Mouse (Mus musculus) small intestine, adult 2 months (tissue): ENCODE results near the gene Pi4k2b. TPM values are rescaled to one million over a fixed set of nuclear protein-coding genes. Genes with fewer than 3 reads are reported as not detected.
"Not testable (repeated sequence)": the region's sequence is repeated elsewhere in the genome, so short reads cannot be mapped to it uniquely, and the experiment has no call there.

ENCODE experiments used
- H3K27ac ChIP-seq: fragments of 200-500 bp; 2 replicates; pipeline ENCODE4 v1.5.1; 2012; ENCODE audit warnings: low read depth, low read length, control low read depth, inconsistent platforms; ENCODE audit not compliant: insufficient read depth
- H3K27me3 ChIP-seq: fragments of 200-500 bp; 2 replicates; pipeline ENCODE4 v1.6.1; 2012; ENCODE audit warnings: mild to moderate bottlenecking, moderate library complexity, low read length, inconsistent platforms; ENCODE audit not compliant: control insufficient read depth, insufficient read depth
- H3K36me3 ChIP-seq: fragments of 200-500 bp; 2 replicates; pipeline ENCODE4 v1.6.1; 2012; ENCODE audit warnings: mild to moderate bottlenecking, low read length, control low read depth, inconsistent platforms; ENCODE audit not compliant: control insufficient read depth, insufficient read depth
- H3K4me1 ChIP-seq: fragments of 200-500 bp; 2 replicates; pipeline ENCODE4 v1.6.1; 2012; ENCODE audit warnings: low read length, inconsistent platforms, mixed read lengths; ENCODE audit not compliant: control insufficient read depth, insufficient read depth, insufficient read length
- H3K4me3 ChIP-seq: fragments of 200-500 bp; 2 replicates; pipeline ENCODE4 v1.5.1; 2012; ENCODE audit warnings: low read depth, mild to moderate bottlenecking, control low read depth, inconsistent platforms, low read length, moderate library complexity
- CTCF ChIP-seq: fragments of 200-500 bp; IDR thresholded peaks from 2 replicates; pipeline ENCODE4 v1.5.1; 2012; ENCODE audit warnings: low read depth, mild to moderate bottlenecking, control low read depth, inconsistent platforms, low read length, moderate library complexity, mixed read lengths; ENCODE audit not compliant: insufficient replicate concordance, insufficient read length; ENCODE audit errors: extremely low read depth
- POLR2A ChIP-seq: fragments of 200-500 bp; IDR thresholded peaks from 2 replicates; pipeline ENCODE4 v1.6.1; 2012; ENCODE audit warnings: low read depth, mild to moderate bottlenecking, control low read depth, inconsistent platforms, low read length, moderate library complexity
- WGBS: fragments of 180-500 bp; shearing (Covaris S2); methylation state at CpG from one replicate; pipeline ENCODE4 v1.1.7; 2018; 5-methylcytosine and 5-hydroxymethylcytosine counted together
- polyA plus RNA-seq: library from polyadenylated mRNA; depleted of rRNA; stranded (reverse); fragments of >200 nt; gene quantifications from 2 replicates; pipeline ENCODE4 v1.2.3, GENCODE M21; 2012; rRNA removed

Pi4k2b gene
- polyA plus RNA-seq, result 62.1 and 149 TPM in 2 replicates

DNA sequence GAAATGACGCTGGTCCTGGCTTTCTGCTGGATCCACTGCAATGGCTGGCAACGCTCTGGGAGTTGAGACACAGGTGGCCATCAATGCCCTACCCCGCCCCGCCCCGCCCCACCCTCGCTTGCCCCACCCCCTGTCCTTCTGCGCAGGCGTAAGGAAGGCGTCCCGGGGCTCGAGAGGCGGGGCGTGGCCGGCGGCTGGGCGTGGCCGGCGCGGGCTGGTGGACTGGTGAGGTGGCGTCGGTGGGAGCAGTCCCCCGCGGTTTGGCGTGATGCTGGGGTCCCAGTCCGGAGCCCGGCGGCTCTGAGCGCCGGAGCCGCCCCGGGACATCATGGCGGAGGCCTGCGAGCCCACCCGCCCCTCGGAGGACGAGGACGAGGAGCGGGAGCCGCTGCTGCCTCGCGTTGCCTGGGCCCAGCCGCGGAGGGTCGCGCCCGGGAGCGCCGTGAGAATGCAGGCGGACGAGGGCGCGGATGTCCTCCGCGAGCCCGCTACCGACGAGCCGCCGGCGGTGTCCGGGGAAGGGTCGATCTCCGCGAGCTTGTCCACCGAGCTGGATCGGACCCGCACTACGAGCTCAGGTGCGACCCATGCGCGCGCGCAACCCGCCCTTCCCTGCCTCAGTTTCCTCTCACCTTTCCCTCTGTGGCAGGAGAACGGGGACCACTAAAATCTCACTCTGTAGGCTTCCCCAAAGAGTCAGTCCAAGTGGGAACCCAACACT is at the start of gene Pi4k2b:
Gene Pi4k2b, plus strand, starts transcription at position 184 of the 721 bp plus-strand sequence.
- H3K4me1 ChIP-seq, result no peaks in the 10 kb centered on the region; the same call in 1 of the 2 replicates
- H3K27ac ChIP-seq, result peak within 1 kb of the TSS; percentile 94
- peak within 1 kb of the TSS; percentile 100 for H3K4me3 ChIP-seq
- no peaks in the 10 kb centered on the region for H3K36me3 ChIP-seq
- no peaks in the 10 kb centered on the region for H3K27me3 ChIP-seq
- under 1% methylated on average over 75 of the region's 75 CpGs for WGBS
- peak; percentile 57; the same call in 1 of the 2 replicates for TF ChIP-seq POLR2A
- TF ChIP-seq CTCF, result no peak

DNA sequence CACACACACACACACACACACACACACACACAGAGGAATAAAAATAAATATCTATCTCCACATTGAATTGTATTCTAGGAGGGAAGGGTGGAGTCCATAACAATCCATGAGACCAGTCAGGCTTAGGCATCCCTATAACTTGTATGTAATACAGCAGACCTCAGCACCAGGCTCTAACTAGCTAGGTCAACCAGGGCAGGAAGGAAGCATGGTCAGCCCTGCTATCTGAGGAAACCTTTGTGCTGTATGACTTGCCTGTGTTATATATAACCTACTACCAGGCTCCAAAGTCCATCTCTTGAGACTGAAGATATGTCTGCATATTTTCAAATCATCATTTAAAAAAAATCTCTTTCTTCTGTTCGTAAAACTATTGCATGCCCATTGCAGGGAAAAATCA is 44.1 kb upstream of the Pi4k2b start:
- WGBS, result 47% methylated on average over 1 of the region's 1 CpGs
- H3K27me3 ChIP-seq, result no peaks in the 10 kb centered on the region
- no peak for TF ChIP-seq POLR2A
- TF ChIP-seq CTCF, result no peak
- H3K36me3 ChIP-seq, result no peaks in the 10 kb centered on the region
- peaks cover 4% of the 10 kb centered on the region; the same call in 1 of the 2 replicates for H3K4me1 ChIP-seq
- H3K4me3 ChIP-seq, result no peak overlapping the region
- H3K27ac ChIP-seq, result no peak overlapping the region

DNA sequence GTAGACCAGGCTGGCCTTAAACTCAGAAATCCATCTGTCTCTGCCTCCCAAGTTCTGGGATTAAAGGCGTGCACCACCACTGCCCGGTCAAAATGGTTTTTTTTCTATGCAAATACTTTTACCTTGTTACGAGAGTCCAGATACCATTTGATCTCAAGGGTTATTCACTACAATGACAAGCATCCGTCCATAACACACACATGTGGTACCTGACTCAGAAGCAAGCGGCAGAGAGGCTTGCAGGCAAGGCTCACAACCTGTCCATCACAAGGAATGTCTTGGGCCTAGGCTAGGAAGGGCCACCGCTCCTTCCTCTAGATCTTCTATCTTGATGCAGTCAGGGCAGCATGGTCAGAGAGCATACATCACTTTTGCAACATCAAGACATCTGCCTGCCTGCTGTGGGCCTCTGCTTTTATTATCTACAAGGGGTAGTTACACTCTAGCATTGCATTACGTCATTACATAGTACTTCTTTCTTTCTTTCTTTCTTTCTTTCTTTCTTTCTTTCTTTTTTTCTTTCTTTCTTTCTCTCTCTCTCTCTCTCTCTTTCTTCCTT is 43.4 kb upstream of the Pi4k2b start:
- WGBS, result 85% methylated on average over 7 of the region's 7 CpGs
- not testable (repeated sequence) for H3K4me1 ChIP-seq, H3K27ac ChIP-seq, H3K36me3 ChIP-seq, H3K4me3 ChIP-seq, H3K27me3 ChIP-seq

DNA sequence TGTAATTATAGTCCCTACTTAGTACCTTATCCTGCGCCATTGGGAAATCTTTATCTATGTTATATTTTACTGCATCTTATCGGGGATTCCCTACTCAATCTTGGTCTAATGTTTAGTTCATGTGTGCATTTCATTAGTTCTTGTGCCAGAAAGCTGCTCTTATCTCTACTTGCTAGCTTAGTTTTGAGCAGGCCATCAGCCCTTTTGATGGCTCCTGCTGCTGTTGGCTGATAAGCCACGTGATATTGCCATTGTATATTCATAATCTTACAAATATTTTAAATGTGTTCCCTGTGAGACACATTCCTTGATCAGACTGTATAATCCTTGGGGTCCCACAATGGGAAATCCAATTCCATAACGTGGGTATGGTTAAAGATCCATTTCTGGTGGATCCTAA is 36.8 kb upstream of the Pi4k2b start:
- no peaks in the 10 kb centered on the region for H3K4me1 ChIP-seq
- no peak for TF ChIP-seq POLR2A
- no peak overlapping the region for H3K4me3 ChIP-seq
- no peaks in the 10 kb centered on the region for H3K36me3 ChIP-seq
- H3K27me3 ChIP-seq, result no peaks in the 10 kb centered on the region
- 34% methylated on average over 4 of the region's 4 CpGs for WGBS
- no peak overlapping the region for H3K27ac ChIP-seq

DNA sequence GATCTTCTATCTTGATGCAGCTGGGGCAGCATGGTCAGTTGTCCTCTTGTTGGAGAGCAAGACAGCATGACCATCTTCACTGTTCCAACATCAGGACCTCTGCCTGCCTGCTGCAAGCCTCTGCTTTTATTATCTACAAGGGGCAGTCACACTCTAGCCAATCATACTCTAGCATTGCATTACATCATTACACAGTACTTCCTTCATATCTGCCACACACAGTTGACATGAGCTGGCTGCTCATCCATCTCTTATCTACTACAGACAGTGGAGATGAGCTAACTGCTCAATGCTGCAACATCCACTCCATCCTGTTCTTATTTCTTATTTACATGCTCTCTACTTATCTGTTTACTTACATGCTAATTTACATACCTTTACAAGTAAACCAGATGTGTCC is 28.7 kb upstream of the Pi4k2b start:
- Histone ChIP-seq H3K36me3 (no peaks in the 10 kb centered on the region), H3K27ac (no peak overlapping the region), H3K4me3 (no peak overlapping the region), H3K27me3 (no peaks in the 10 kb centered on the region), H3K4me1 (peaks cover 9% of the 10 kb centered on the region; the same call in 1 of the 2 replicates)
- no peak for TF ChIP-seq CTCF
- no peak for TF ChIP-seq POLR2A

DNA sequence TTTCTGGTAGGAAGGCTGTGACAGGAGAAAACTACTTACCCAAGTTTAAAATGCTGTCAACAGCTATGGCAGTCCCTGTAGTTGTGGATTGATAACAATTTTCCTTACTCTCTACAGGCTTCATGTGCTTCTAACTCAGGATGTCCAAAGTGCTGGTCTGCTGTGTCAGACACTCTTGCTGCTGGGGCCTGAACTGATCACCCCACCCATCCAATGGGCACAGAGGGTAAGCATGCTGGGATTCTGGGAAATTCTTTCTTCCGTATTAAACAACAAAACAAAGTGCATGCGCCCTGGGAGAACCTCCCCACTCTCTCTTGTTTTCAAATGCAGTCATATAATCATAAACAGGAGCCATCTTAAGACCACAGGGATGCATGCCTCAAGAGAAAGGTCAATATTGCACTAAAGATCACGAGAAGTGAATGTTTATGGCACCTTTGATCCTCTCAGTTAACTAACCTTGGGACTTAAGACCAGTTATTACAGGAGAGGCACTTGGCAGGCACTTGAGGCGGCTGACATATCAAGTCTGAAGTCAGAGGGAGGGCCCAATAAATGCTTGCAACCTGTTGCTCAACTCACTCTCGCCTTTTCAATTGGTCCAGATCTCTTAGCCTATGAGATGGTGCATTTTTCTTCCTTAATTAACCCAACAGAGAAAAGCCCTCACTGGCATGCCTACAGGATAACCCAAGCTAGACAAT is 24.5 kb upstream of the Pi4k2b start:
- Histone ChIP-seq H3K4me1 (peaks cover 11% of the 10 kb centered on the region; the same call in 1 of the 2 replicates), H3K4me3 (no peak overlapping the region), H3K36me3 (no peaks in the 10 kb centered on the region), H3K27me3 (no peaks in the 10 kb centered on the region), H3K27ac (peak overlapping the region; percentile 50)
- TF ChIP-seq POLR2A (no peak), CTCF (no peak)
- WGBS, result 27% methylated on average over 5 of the region's 5 CpGs

DNA sequence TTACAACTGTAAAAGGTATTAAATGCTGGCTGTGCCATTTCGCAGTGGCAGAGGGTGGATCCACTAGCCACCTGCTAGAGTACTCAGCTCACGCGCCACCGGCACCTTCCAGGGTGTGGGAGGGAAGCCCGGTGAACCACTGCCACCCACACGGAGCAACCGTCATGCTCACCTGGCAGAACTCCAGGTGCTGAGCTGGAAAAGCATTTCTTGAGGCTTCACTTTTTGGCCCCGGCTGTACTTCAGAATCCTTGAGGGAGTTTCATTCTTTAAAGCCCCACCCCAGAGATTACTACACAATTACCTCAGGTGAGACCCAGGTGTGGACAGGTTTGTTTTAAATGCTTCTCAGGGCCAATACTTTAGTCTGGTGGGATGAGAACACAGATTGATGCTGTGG is 20.4 kb upstream of the Pi4k2b start:
- no peak for TF ChIP-seq CTCF
- TF ChIP-seq POLR2A, result no peak
- Histone ChIP-seq H3K27me3 (no peaks in the 10 kb centered on the region), H3K36me3 (no peaks in the 10 kb centered on the region), H3K4me1 (peaks cover 19% of the 10 kb centered on the region; the same call in 1 of the 2 replicates), H3K4me3 (no peak overlapping the region), H3K27ac (peak overlapping the region; percentile 33; the same call in 1 of the 2 replicates)
- WGBS, result 25% methylated on average over 8 of the region's 8 CpGs

DNA sequence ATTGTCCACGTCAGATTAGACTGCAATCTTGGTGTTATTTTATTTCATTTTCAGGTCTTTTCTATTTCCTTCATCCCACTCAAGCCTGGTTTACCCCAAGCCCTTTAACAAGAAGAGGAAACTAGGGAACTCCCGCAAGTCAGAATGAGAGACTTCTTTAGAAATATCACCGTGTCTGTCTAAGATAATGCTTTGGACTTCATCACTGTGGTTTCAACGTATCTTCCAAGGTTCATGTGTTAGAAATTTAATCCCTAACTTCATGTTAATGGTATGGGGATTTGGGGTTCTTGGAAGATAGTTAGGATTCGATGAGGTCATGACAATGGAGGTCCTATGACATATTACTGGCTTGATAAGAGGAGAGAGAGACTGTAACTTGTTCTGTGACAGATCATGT is 13.6 kb upstream of the Pi4k2b start:
- Histone ChIP-seq H3K4me3 (no peak overlapping the region), H3K27me3 (no peaks in the 10 kb centered on the region), H3K27ac (no peak overlapping the region), H3K4me1 (peaks cover 10% of the 10 kb centered on the region; the same call in 1 of the 2 replicates), H3K36me3 (no peaks in the 10 kb centered on the region)
- TF ChIP-seq POLR2A, result no peak
- TF ChIP-seq CTCF, result no peak
- 83% methylated on average over 5 of the region's 5 CpGs for WGBS
